Mouse (Mus musculus) hindbrain, embryonic 12.5 days (tissue): ENCODE data around the gene Fyn. TPM values are rescaled to one million over a fixed set of nuclear protein-coding genes. Genes with fewer than 3 reads are reported as not detected.

Experiments used
- ATAC-seq: fragments of 200-750 bp; cut with Nextera tagmentation; 2 replicates; pipeline ENCODE4 v1.8.0; 2017; ENCODE audit warnings: moderate TSS enrichment; ENCODE audit not compliant: low FRiP score
- H3K27ac ChIP-seq: fragments of 300-500 bp; sonication (generic); 2 replicates; pipeline ENCODE4 v1.5.1; 2016; ENCODE audit warnings: mild to moderate bottlenecking
- H3K27me3 ChIP-seq: fragments of 300-500 bp; sonication (generic); 2 replicates; pipeline ENCODE4 v1.6.1; 2016; ENCODE audit warnings: mild to moderate bottlenecking
- H3K36me3 ChIP-seq: fragments of 300-500 bp; sonication (generic); 2 replicates; pipeline ENCODE4 v1.6.1; 2016; ENCODE audit warnings: mild to moderate bottlenecking
- H3K4me1 ChIP-seq: fragments of 300-500 bp; sonication (generic); 2 replicates; pipeline ENCODE4 v1.6.1; 2016
- H3K4me2 ChIP-seq: fragments of 300-500 bp; sonication (generic); replicated peaks from 2 replicates; pipeline ENCODE4 v1.6.1; 2016; ENCODE audit warnings: mild to moderate bottlenecking
- H3K4me3 ChIP-seq: fragments of 300-500 bp; sonication (generic); 2 replicates; pipeline ENCODE4 v1.5.1; 2016; ENCODE audit warnings: mild to moderate bottlenecking
- H3K9ac ChIP-seq: fragments of 300-500 bp; sonication (generic); 2 replicates; pipeline ENCODE4 v1.6.1; 2016; ENCODE audit warnings: mild to moderate bottlenecking, moderate library complexity
- H3K9me3 ChIP-seq: fragments of 300-500 bp; sonication (generic); replicated peaks from 2 replicates; pipeline ENCODE4 v1.6.1; 2016; ENCODE audit warnings: mild to moderate bottlenecking
- WGBS: fragments of 180-500 bp; shearing (Covaris S2); methylation state at CpG from one replicate; pipeline ENCODE4 v1.1.7; 2016; 5-methylcytosine and 5-hydroxymethylcytosine counted together
- polyA plus RNA-seq: library from polyadenylated mRNA; unstranded; fragments of >200 nt; fragmentation: Nextera tagmentation; extraction: Ambion mirVana; gene quantifications from 2 replicates; pipeline ENCODE4 v1.2.1, GENCODE M21; 2016

The Fyn gene
- polyA plus RNA-seq, 1 experiment from 2014 or later: 64.8 TPM

DNA sequence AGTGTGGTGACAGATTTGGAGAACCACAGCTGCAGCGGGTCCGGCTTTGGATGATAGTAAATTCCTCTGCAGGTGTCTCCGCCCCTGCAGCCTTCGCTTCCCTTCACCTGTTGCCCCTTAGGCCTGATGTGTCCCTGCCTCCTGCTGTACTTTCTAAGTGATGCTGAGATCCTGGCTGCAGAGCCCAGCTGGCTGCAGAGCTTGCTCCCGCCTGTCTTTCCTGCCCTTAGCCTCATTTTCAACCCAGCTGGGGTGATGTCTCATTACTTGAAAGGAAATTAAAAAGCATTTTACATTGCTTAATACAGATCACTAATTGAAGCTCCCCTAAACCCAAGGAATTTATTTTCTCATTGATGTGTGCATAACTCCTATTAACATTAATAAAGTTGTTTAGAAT, 70.2 kb downstream of the Fyn start:
- no peak overlapping the region for H3K4me3 ChIP-seq
- H3K27ac ChIP-seq: no peak overlapping the region
- WGBS: 66% methylated on average over 5 of the region's 5 CpGs
- no peaks in the 10 kb centered on the region for H3K36me3 ChIP-seq
- H3K27me3 ChIP-seq: no peaks in the 10 kb centered on the region
- H3K9me3 ChIP-seq: no peaks in the 10 kb centered on the region
- H3K4me2 ChIP-seq: no peak overlapping the region
- no peak overlapping the region for H3K9ac ChIP-seq
- peaks cover 18% of the 10 kb centered on the region; the same call in 1 of the 2 replicates for H3K4me1 ChIP-seq
- ATAC-seq: no peak

DNA sequence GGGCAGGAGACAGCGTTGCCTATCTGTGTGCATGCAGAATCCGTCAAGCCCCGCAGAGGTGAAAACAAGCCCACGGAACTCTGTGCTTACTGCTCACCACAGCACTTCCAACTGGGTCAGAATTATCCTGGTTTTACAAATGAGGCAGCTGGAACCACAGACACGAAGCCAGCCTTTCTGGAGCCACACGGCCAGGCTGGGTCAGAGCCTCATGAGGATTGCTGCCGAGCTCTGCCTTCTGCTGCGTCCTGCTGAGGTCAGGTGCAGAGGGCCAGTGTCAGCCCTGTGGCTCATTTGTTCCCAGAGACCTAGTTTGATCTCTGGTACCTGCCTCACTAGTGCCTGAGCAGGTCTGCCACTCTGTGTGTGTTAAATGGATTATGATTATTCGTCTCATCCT, 71.9 kb downstream of the Fyn start:
- Histone ChIP-seq H3K27ac (no peak overlapping the region), H3K9me3 (no peaks in the 10 kb centered on the region), H3K4me3 (no peak overlapping the region), H3K27me3 (no peaks in the 10 kb centered on the region), H3K36me3 (no peaks in the 10 kb centered on the region), H3K4me2 (no peak overlapping the region), H3K9ac (no peak overlapping the region), H3K4me1 (peaks cover 11% of the 10 kb centered on the region; the same call in 1 of the 2 replicates)
- 66% methylated on average over 9 of the region's 9 CpGs for WGBS
- ATAC-seq: no peak

DNA sequence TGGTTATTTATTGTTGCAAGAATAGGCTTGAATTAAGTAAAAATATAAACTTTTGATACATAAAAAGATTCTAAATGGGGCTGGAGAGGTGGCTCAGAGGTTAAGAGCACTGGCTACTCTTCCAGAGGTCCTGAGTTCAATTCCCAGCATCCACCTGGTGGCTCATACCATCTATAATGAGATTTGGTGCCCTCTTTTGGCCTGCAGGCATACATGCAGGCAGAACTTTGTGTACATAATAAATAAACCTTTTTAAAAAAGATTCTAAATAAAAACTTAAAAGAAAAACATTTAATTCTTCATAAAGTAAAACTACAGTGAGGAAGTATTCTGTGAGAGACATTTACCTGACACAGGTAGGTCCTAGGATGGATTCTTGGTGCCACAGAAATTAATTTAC, 73.0 kb downstream of the Fyn start:
- Histone ChIP-seq H3K27me3 (no peaks in the 10 kb centered on the region), H3K4me1 (peaks cover 11% of the 10 kb centered on the region; the same call in 1 of the 2 replicates), H3K27ac (no peak overlapping the region), H3K4me3 (no peak overlapping the region), H3K4me2 (no peak overlapping the region), H3K9me3 (no peaks in the 10 kb centered on the region), H3K9ac (no peak overlapping the region), H3K36me3 (no peaks in the 10 kb centered on the region)
- ATAC-seq: no peak

DNA sequence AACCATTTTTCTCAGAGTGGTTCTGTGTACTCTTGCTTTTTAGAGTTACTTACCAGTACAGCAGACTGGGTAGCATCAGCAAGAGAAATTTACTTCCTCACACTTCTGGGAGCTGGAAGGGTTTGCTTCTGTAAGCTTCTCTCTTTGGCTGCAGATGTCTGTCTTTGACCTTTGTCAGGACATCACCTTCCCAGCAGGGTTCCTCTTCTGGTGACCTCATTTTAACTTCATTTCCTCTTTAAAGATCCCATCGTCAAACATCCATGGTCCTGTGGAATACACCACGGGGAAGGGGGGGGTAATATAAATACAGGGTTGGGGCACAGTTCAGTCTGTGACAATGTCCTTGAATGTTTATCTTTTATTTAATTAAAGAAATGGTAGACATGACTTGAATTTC, 74.5 kb downstream of the Fyn start:
- Histone ChIP-seq H3K4me3 (no peak overlapping the region), H3K9ac (no peak overlapping the region), H3K27me3 (no peaks in the 10 kb centered on the region), H3K4me1 (peaks cover 11% of the 10 kb centered on the region; the same call in 1 of the 2 replicates), H3K4me2 (no peak overlapping the region), H3K27ac (no peak overlapping the region), H3K9me3 (no peaks in the 10 kb centered on the region), H3K36me3 (no peaks in the 10 kb centered on the region)
- ATAC-seq: no peak
- WGBS: 50% methylated on average over 2 of the region's 2 CpGs

DNA sequence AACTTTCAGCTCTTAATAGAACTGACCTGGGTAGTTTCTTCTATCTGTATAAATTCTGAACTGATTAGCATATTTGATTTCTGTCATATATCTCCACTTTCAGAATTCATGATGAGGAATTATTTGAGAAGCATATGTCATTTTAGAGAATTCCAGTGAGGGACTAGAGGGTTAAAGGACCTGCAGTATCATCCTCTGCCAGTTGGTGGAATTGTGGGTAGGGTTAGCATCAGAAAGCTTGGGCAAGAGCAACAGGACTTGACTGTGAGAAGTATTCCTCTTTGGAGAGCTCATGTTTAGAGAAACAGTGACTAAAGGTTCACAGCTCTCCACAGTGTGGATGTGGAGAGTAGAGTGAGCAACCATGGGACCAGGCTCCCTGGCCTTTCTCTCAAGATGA, 75.3 kb downstream of the Fyn start:
- H3K4me3 ChIP-seq: no peak overlapping the region
- no peak overlapping the region for H3K4me2 ChIP-seq
- H3K36me3 ChIP-seq: no peaks in the 10 kb centered on the region
- ATAC-seq: no peak
- H3K4me1 ChIP-seq: peaks cover 14% of the 10 kb centered on the region
- no peak overlapping the region for H3K9ac ChIP-seq
- no peaks in the 10 kb centered on the region for H3K9me3 ChIP-seq
- no peaks in the 10 kb centered on the region for H3K27me3 ChIP-seq
- no peak overlapping the region for H3K27ac ChIP-seq

DNA sequence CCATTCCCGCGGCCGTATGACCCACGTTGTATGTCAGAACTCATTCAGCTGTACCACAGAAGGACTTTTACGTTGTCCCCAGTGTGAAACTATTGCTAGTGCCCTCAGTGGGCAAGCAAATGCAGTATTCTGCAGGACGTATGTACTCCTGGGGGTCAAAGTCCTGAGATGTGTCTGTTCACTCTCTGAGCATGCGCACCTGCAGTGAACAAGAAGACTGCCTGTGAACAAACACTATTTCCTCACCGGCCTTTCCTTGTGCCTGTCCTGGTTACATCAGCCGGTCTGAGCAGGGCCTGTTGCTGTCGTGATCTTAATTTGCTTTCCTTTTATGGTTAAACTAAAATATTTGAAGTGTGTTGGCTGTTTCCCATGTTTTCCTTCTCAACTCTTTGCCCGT, 77.2 kb downstream of the Fyn start:
- Histone ChIP-seq H3K9ac (no peak overlapping the region), H3K4me2 (no peak overlapping the region), H3K27ac (no peak overlapping the region), H3K4me3 (no peak overlapping the region), H3K36me3 (no peaks in the 10 kb centered on the region), H3K9me3 (no peaks in the 10 kb centered on the region), H3K27me3 (no peaks in the 10 kb centered on the region), H3K4me1 (peaks cover 23% of the 10 kb centered on the region)
- 92% methylated on average over 11 of the region's 11 CpGs for WGBS
- no peak for ATAC-seq

DNA sequence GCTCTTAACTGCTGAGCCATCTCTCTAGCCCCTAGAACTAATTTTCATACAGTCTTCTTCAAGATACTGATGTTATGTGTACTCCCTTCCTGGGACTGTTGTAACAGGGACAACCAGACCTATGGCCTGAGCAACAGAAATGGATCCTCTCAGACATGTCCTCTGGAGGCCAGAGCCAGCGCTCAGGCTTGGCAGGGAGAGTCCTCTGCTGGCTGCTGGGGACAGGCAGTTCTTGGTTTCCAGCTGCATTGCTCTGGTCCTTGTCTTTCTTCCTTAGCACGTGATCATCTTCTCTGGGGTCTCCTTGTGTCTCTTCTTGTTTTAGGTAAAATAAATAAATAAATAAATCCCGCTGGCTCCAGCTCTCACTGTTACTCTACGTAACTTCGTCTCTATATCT, 78.1 kb downstream of the Fyn start:
- 92% methylated on average over 5 of the region's 5 CpGs for WGBS
- Histone ChIP-seq H3K27ac (no peak overlapping the region), H3K36me3 (no peaks in the 10 kb centered on the region), H3K4me3 (no peak overlapping the region), H3K27me3 (no peaks in the 10 kb centered on the region), H3K9ac (no peak overlapping the region), H3K4me1 (peaks cover 31% of the 10 kb centered on the region), H3K4me2 (no peak overlapping the region), H3K9me3 (no peaks in the 10 kb centered on the region)
- ATAC-seq: no peak

DNA sequence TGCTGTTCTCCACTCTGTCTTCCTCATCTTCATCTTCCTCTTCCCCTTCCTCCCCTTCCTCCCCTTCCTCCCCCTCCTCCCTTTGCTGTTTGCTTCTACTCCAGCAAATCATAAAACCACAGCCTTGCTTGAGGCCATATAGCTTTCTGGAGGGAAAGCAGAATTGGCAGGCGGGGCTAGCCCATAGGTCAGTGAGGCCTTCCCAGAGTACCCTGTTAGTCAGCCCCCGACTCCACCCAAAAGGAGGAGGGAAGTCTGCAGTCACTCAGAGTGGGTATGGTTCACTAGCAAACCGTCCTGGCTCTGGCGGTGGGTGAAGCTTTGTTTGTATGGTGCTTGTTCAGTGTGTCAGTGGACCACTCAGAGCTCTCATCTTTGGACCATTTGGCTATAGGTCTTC, 80.5 kb downstream of the Fyn start:
- no peak overlapping the region for H3K4me3 ChIP-seq
- no peak overlapping the region for H3K4me2 ChIP-seq
- H3K36me3 ChIP-seq: no peaks in the 10 kb centered on the region
- no peaks in the 10 kb centered on the region for H3K27me3 ChIP-seq
- WGBS: 85% methylated on average over 4 of the region's 4 CpGs
- peaks cover 38% of the 10 kb centered on the region for H3K4me1 ChIP-seq
- H3K9me3 ChIP-seq: no peaks in the 10 kb centered on the region
- no peak overlapping the region for H3K9ac ChIP-seq
- no peak overlapping the region for H3K27ac ChIP-seq
- no peak for ATAC-seq

DNA sequence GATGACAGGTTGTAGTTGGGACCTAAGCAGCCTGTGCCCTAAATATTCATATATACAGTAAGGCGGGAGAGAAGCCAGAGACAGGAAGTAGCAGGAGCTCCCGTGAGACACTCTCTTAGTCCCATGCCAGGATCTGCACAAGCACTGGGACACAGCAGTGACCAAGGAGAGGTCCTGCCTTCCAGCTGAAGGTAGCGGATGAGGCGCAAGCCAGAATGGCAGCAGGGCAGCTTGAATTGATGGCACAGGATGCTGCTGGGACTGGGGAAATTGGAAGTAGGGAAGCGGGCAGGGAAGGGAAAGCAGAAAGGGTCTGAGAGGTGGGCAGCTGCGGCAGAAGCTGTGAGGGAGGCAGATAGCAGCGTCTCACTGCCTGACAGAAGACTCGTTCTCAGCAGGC, 81.7 kb downstream of the Fyn start:
- no peaks in the 10 kb centered on the region for H3K27me3 ChIP-seq
- WGBS: 71% methylated on average over 8 of the region's 8 CpGs
- H3K9ac ChIP-seq: 0 out of 2 replicates have a peak overlapping the region, but pooled peaks have one; percentile 5
- peak overlapping the region; percentile 60 for H3K27ac ChIP-seq
- no peak for ATAC-seq
- H3K4me1 ChIP-seq: peaks cover 39% of the 10 kb centered on the region
- H3K36me3 ChIP-seq: no peaks in the 10 kb centered on the region
- no peak overlapping the region for H3K4me2 ChIP-seq
- H3K4me3 ChIP-seq: no peak overlapping the region
- no peaks in the 10 kb centered on the region for H3K9me3 ChIP-seq

DNA sequence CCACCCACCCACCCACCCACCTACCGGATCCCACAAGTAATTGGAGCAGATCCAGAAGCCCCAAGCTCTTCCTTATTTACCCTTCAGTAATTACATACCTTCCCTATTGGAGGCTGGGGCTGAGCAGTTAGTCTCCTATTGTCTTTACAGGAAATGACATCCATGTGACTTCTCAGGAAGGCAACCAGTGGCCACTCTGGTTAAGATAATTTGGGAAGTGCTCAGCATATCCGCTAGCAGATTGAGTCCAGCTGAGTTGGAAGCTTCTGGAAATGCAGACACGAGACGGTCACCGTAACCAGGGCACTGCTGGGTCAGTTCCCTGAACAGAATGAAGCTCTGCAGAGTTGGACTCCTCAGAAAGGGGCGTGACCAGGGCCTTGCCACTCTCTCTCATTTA, 82.4 kb downstream of the Fyn start:
- H3K9ac ChIP-seq: no peak overlapping the region
- peak overlapping the region; percentile 60; the same call in 1 of the 2 replicates for H3K27ac ChIP-seq
- H3K9me3 ChIP-seq: no peaks in the 10 kb centered on the region
- H3K27me3 ChIP-seq: no peaks in the 10 kb centered on the region
- H3K4me2 ChIP-seq: no peak overlapping the region
- no peak overlapping the region for H3K4me3 ChIP-seq
- no peak for ATAC-seq
- 70% methylated on average over 6 of the region's 6 CpGs for WGBS
- peaks cover 39% of the 10 kb centered on the region for H3K4me1 ChIP-seq
- no peaks in the 10 kb centered on the region for H3K36me3 ChIP-seq

DNA sequence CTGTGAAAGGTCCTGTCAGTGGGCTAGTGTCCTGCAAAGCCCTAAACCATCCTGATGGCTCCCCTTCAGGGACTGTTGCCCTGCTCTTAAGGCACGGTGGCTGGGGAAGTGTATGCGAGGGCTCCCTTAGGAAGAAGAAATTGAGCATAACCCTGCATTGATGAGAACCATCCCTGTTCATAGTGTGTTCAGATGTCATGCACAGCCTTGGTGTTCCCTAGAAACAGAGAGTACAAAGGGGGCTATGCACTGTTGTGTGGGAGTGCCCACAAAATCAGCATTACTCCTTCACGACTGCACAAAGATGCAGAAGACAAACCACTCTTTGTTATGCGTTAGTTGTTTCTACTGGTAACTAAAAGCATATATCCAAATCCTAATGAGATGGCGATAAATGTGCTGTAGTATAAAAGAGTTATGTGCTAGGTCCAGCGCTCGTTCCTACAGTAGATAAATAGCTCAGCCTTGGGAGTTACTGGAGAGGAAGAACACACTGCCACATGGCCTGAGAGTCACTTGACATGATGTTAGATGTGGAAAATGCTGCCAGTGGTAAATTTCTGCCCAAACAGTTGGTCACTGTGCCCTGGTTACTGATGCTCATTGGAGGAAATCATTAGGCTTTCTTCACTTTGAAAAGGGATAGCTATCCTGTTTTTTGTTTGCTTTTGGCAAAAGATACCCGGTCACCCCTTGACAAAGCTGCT, 83.4 kb downstream of the Fyn start:
- WGBS: 59% methylated on average over 8 of the region's 8 CpGs

DNA sequence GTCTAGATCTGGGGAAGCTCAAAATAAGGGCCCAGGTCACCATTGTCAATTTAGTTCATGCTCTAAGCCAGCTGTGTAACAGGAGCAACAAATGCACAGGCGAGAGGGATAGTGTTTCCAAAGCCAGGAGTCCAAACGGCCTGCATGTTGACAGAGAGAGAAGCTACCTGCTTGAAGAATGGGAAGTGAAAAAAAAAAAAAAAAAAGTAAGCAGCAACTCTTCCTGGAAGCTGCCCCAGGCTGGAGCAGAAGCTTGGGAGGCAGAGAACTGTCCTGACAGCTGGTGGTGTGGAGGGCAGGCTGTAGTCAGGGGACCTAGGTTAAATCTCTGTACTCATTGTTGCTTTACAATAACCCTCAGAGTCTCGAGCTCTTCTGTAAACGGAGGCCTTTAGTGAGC, 86.7 kb downstream of the Fyn start:
- no peak for ATAC-seq
- no peaks in the 10 kb centered on the region for H3K27me3 ChIP-seq
- 53% methylated on average over 4 of the region's 4 CpGs for WGBS
- no peak overlapping the region for H3K9ac ChIP-seq
- no peaks in the 10 kb centered on the region for H3K9me3 ChIP-seq
- H3K4me2 ChIP-seq: no peak overlapping the region
- H3K4me1 ChIP-seq: peaks cover 59% of the 10 kb centered on the region
- no peaks in the 10 kb centered on the region for H3K36me3 ChIP-seq
- H3K27ac ChIP-seq: no peak overlapping the region
- no peak overlapping the region for H3K4me3 ChIP-seq

More for the DNA sequence above, 83.4 kb downstream of the Fyn start:
- Histone ChIP-seq H3K4me1 (peaks cover 44% of the 10 kb centered on the region), H3K9me3 (no peaks in the 10 kb centered on the region), H3K27me3 (no peaks in the 10 kb centered on the region), H3K36me3 (no peaks in the 10 kb centered on the region), H3K9ac (no peak overlapping the region), H3K4me2 (no peak overlapping the region), H3K4me3 (no peak overlapping the region), H3K27ac (peak overlapping the region; percentile 36; the same call in 1 of the 2 replicates)
- peak; percentile 45 for ATAC-seq

DNA sequence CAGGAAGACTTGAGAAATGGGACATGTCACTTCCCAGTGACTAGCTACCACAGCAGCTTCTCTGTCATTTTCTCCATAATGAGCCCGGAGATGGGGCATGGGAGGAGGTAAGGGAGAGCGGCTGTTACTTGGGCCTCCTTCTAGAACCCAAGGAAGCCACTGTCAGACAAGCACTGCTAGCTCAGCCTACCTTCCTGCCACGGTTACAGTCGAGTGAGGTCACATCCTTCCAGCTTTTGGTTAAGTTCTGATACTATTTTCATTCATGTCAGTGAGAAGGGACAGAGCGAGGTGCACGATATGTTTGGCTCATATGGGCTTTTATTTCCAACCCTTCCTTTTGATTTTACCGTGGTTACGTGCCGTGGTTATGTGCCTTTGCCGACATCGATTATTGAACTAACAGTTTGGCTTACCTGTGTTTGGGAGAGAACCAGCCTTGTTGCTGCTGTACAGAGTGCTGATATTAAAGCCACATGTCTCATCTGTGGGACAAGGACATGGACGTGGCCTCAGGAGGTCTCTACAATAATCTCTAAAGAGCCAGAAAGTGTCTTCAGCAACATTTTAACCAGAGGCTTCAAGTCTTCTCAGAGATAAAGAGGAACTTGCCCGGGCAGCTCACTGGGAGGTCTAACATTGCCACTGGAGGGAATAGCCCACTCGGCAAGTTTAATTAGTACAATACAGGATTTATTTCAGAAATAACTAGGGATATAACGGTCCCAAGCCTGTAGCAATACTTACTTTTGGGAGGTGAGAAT, 87.4 kb downstream of the Fyn start:
- no peak overlapping the region for H3K27ac ChIP-seq

More for the DNA sequence above, 87.4 kb downstream of the Fyn start:
- no peak for ATAC-seq
- no peaks in the 10 kb centered on the region for H3K36me3 ChIP-seq
- H3K4me3 ChIP-seq: no peak overlapping the region
- no peak overlapping the region for H3K4me2 ChIP-seq
- H3K9ac ChIP-seq: no peak overlapping the region
- 88% methylated on average over 15 of the region's 15 CpGs for WGBS
- H3K27me3 ChIP-seq: no peaks in the 10 kb centered on the region
- H3K9me3 ChIP-seq: no peaks in the 10 kb centered on the region
- peaks cover 53% of the 10 kb centered on the region for H3K4me1 ChIP-seq
